Mouse (Mus musculus): ENCODE measurements at regions not wholly inside any gene's neighbourhood (a gene's known extent, or its start where the extent isn't known, plus 50 kb on each side); places are given as distances from the start of the nearest gene placed in this dataset.

DNA sequence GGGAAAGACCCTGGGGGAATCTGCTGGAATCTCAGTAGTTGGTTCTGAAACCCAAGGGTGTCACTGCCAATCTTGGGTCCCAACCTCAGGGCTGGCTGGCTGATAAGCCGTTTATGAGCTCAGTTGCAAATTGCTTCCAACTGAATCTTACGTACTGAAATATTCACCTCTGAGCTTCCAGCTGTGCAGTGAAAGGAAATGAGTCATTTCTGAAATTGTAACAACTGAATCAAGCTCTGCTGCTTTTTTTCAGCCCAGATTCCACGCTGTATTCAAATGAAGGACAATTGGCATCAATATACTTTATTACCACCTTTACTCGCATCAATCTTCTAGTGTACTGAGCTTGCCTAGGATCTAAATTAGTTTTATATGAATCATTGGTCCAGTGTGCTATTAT is 272.7 kb downstream of the Etaa1 start:
- H3K4me3 ChIP-seq (replicated peaks; ENCODE audit: low read length): no peak overlapping the region
- no peak for ATAC-seq (ENCODE audit: low FRiP score, low read depth)
- no peak overlapping the region for H3K27ac ChIP-seq (replicated peaks; ENCODE audit: low read depth, low read length)
- WGBS: 40% methylated on average over 4 of the region's 4 CpGs
- no peak overlapping the region for H3K4me2 ChIP-seq (replicated peaks; ENCODE audit: low read depth, low read length, severe bottlenecking)
- no peak for DNase-seq (ENCODE audit: low spot score)
- H3K9ac ChIP-seq (ENCODE audit: low read depth, low read length, severe bottlenecking): no peak overlapping the region
- no peaks in the 10 kb centered on the region for H3K36me3 ChIP-seq (ENCODE audit: control insufficient read depth, insufficient read depth, low read length)
- peaks cover 5% of the 10 kb centered on the region; the same call in 1 of the 2 replicates for H3K4me1 ChIP-seq (ENCODE audit: control insufficient read depth, insufficient read depth, low read length)
- TF ChIP-seq POLR2A (IDR thresholded peaks at IDR 0.05; ENCODE audit: borderline replicate concordance, extremely low read depth, insufficient read depth, insufficient read length): no peak
- H3K9me3 ChIP-seq (ENCODE audit: control insufficient read depth, low read length): peaks cover 6% of the 10 kb centered on the region; the same call in 1 of the 2 replicates
- H3K27me3 ChIP-seq (ENCODE audit: control insufficient read depth, insufficient read depth, low read length): no peaks in the 10 kb centered on the region

DNA sequence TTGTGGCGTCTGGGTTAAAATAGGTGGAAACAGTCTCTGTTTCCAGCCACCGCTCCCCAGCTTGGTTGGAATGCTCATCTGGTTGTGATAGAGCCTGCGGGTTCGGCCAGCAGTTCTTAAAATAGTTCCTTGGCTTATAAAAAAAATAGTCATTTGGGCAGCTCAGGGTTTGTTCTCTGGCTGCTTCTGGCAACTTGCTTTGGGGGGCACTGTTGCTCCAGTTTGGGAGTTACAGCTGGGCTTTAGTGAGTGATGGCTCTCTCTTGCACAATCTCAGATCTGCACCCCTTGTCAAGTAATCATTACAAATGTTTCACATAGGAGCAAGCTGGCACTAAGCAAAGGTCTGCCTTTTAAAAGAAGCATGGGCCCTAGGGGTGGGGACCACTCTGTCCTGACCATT is 268.0 kb downstream of the Etaa1 start:
- peak; percentile 81 for ATAC-seq (ENCODE audit: low FRiP score, low read depth)
- no peaks in the 10 kb centered on the region for H3K36me3 ChIP-seq (ENCODE audit: control insufficient read depth, insufficient read depth, low read length)
- 5% methylated on average over 4 of the region's 4 CpGs for WGBS
- peaks cover 9% of the 10 kb centered on the region for H3K4me1 ChIP-seq (ENCODE audit: control insufficient read depth, insufficient read depth, low read length)
- peaks cover 6% of the 10 kb centered on the region; the same call in 1 of the 2 replicates for H3K9me3 ChIP-seq (ENCODE audit: control insufficient read depth, low read length)
- no peak overlapping the region for H3K4me3 ChIP-seq (replicated peaks; ENCODE audit: low read length)
- H3K27me3 ChIP-seq (ENCODE audit: control insufficient read depth, insufficient read depth, low read length): no peaks in the 10 kb centered on the region
- no peak overlapping the region for H3K9ac ChIP-seq (ENCODE audit: low read depth, low read length, severe bottlenecking)
- H3K4me2 ChIP-seq (replicated peaks; ENCODE audit: low read depth, low read length, severe bottlenecking): no peak overlapping the region
- no peak overlapping the region for H3K27ac ChIP-seq (replicated peaks; ENCODE audit: low read depth, low read length)
- TF ChIP-seq POLR2A (IDR thresholded peaks at IDR 0.05; ENCODE audit: borderline replicate concordance, extremely low read depth, insufficient read depth, insufficient read length): no peak
- DNase-seq (ENCODE audit: low spot score): peak; percentile 79

DNA sequence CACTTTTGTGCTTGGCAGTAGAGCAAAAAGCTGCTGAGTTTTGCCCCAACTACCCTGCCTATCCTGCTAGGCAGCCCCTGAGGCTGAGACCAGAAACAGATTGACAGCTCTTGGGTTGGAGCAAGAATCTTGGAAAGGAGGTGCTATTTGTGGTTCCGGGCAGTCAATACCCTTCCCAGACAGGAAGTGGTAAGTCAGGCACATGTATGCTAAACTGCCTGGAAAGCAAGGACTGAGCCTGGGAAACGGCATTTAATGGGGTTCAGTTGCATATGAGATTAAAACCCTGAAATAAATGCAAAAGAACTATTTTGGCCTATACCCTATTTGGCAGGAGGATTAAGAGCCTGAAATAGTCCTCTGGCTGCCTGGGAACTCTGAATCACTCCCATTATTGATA is 266.9 kb downstream of the Etaa1 start:
- Histone ChIP-seq H3K9ac (ENCODE audit: low read depth, low read length, severe bottlenecking) (no peak overlapping the region), H3K4me2 (replicated peaks; ENCODE audit: low read depth, low read length, severe bottlenecking) (no peak overlapping the region), H3K9me3 (ENCODE audit: control insufficient read depth, low read length) (peaks cover 6% of the 10 kb centered on the region; the same call in 1 of the 2 replicates), H3K27ac (replicated peaks; ENCODE audit: low read depth, low read length) (no peak overlapping the region), H3K4me3 (replicated peaks; ENCODE audit: low read length) (no peak overlapping the region), H3K27me3 (ENCODE audit: control insufficient read depth, insufficient read depth, low read length) (no peaks in the 10 kb centered on the region), H3K36me3 (ENCODE audit: control insufficient read depth, insufficient read depth, low read length) (no peaks in the 10 kb centered on the region), H3K4me1 (ENCODE audit: control insufficient read depth, insufficient read depth, low read length) (peaks cover 9% of the 10 kb centered on the region)
- DNase-seq (ENCODE audit: low spot score) (no peak), ATAC-seq (ENCODE audit: low FRiP score, low read depth) (no peak)
- 23% methylated on average over 2 of the region's 2 CpGs for WGBS
- TF ChIP-seq POLR2A (IDR thresholded peaks at IDR 0.05; ENCODE audit: borderline replicate concordance, extremely low read depth, insufficient read depth, insufficient read length): no peak

DNA sequence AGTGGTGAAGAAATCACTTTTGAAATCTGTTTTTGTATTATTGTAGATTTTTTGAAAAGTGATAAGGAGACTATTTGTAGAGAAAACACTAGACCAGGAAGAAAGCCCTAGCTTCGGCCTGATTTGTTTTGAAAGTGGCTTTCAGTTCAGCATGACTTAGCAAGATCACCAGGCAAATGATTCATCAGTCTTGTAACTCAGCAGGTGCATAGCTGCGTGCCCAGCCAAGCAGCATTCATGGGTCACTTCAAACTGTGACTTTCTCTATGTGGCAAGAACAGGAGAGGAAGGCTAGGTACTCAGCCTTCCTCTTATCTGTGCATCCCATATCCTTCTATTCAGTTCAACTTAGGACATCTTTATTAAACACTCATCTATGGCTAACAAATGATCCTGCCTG is 259.5 kb downstream of the Etaa1 start:
- TF ChIP-seq POLR2A (IDR thresholded peaks at IDR 0.05; ENCODE audit: borderline replicate concordance, extremely low read depth, insufficient read depth, insufficient read length): no peak
- H3K27ac ChIP-seq (replicated peaks; ENCODE audit: low read depth, low read length): no peak overlapping the region
- H3K4me1 ChIP-seq (ENCODE audit: control insufficient read depth, insufficient read depth, low read length): no peaks in the 10 kb centered on the region
- H3K27me3 ChIP-seq (ENCODE audit: control insufficient read depth, insufficient read depth, low read length): no peaks in the 10 kb centered on the region
- no peaks in the 10 kb centered on the region for H3K36me3 ChIP-seq (ENCODE audit: control insufficient read depth, insufficient read depth, low read length)
- ATAC-seq (ENCODE audit: low FRiP score, low read depth) (no peak), DNase-seq (ENCODE audit: low spot score) (no peak)
- WGBS: 65% methylated on average over 2 of the region's 2 CpGs
- H3K9ac ChIP-seq (ENCODE audit: low read depth, low read length, severe bottlenecking): no peak overlapping the region
- H3K4me3 ChIP-seq (replicated peaks; ENCODE audit: low read length): no peak overlapping the region
- no peak overlapping the region for H3K4me2 ChIP-seq (replicated peaks; ENCODE audit: low read depth, low read length, severe bottlenecking)
- H3K9me3 ChIP-seq (ENCODE audit: control insufficient read depth, low read length): no peaks in the 10 kb centered on the region

DNA sequence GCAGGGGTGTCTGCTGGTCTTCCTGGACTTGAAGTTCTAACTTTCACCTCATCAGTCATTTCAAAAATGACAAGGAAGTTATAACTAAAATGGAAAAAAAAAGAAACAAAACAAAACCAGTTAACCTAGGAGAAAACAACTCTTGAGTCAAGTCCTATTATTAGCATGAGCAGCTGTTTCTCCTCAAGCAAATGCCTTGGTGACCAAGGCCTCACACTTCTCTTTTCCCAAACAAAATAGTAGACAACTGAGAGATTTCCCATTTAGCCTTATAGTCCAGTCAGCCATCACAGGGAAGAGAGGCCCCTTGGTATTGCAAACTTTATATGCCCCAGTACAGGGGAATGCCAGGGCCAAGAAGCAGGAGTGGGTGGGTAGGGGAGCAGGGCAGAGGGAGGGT is 244.9 kb downstream of the Etaa1 start:
- Histone ChIP-seq H3K4me2 (replicated peaks; ENCODE audit: low read depth, low read length, severe bottlenecking) (no peak overlapping the region), H3K4me1 (ENCODE audit: control insufficient read depth, insufficient read depth, low read length) (no peaks in the 10 kb centered on the region), H3K9me3 (ENCODE audit: control insufficient read depth, low read length) (0 out of 2 replicates have a peak, but pooled peaks cover 4% of the 10 kb centered on the region), H3K4me3 (replicated peaks; ENCODE audit: low read length) (no peak overlapping the region), H3K27me3 (ENCODE audit: control insufficient read depth, insufficient read depth, low read length) (no peaks in the 10 kb centered on the region), H3K9ac (ENCODE audit: low read depth, low read length, severe bottlenecking) (no peak overlapping the region), H3K27ac (replicated peaks; ENCODE audit: low read depth, low read length) (no peak overlapping the region), H3K36me3 (ENCODE audit: control insufficient read depth, insufficient read depth, low read length) (no peaks in the 10 kb centered on the region)
- TF ChIP-seq POLR2A (IDR thresholded peaks at IDR 0.05; ENCODE audit: borderline replicate concordance, extremely low read depth, insufficient read depth, insufficient read length): no peak
- ATAC-seq (ENCODE audit: low FRiP score, low read depth) (no peak), DNase-seq (ENCODE audit: low spot score) (no peak)

DNA sequence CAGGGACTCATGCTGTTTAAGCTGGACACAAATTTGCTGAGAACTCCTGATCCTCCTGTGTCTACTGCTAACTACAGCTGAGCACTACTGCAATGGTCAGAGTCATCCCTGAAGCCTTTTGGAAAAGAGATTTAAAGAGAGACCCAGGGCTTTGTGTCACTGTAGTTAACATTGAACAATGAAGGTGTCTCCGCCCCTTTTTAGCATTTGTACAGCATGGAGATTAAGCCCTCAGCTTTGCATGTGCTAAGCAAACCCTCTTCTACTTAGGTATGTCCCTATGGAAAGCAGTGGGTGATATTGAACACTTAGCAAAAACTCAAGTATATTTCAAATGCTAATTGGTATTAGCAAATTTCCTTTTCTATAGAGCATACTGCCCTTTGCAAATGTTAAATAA is 231.6 kb downstream of the Etaa1 start:
- ATAC-seq (ENCODE audit: low FRiP score, low read depth): no peak
- H3K4me1 ChIP-seq (ENCODE audit: control insufficient read depth, insufficient read depth, low read length): no peaks in the 10 kb centered on the region
- no peak overlapping the region for H3K4me3 ChIP-seq (replicated peaks; ENCODE audit: low read length)
- no peak for TF ChIP-seq POLR2A (IDR thresholded peaks at IDR 0.05; ENCODE audit: borderline replicate concordance, extremely low read depth, insufficient read depth, insufficient read length)
- no peak overlapping the region for H3K4me2 ChIP-seq (replicated peaks; ENCODE audit: low read depth, low read length, severe bottlenecking)
- WGBS: 97% methylated on average over 1 of the region's 1 CpGs
- H3K27ac ChIP-seq (replicated peaks; ENCODE audit: low read depth, low read length): no peak overlapping the region
- no peak overlapping the region for H3K9ac ChIP-seq (ENCODE audit: low read depth, low read length, severe bottlenecking)
- no peak for DNase-seq (ENCODE audit: low spot score)
- no peaks in the 10 kb centered on the region for H3K27me3 ChIP-seq (ENCODE audit: control insufficient read depth, insufficient read depth, low read length)
- no peaks in the 10 kb centered on the region for H3K9me3 ChIP-seq (ENCODE audit: control insufficient read depth, low read length)
- H3K36me3 ChIP-seq (ENCODE audit: control insufficient read depth, insufficient read depth, low read length): no peaks in the 10 kb centered on the region
